Mouse (Mus musculus) hindbrain, embryonic 15.5 days (tissue): Measurements from ENCODE around the gene Miga1. TPM values are rescaled to one million over a fixed set of nuclear protein-coding genes. Genes with fewer than 3 reads are reported as not detected.
A peak's percentile ranks its signal among the peaks of the same experiment; 100 is the strongest.

Experiments used
- ATAC-seq: fragments of 200-750 bp; cut with Nextera tagmentation; 2 replicates; pipeline ENCODE4 v1.8.0; 2017; ENCODE audit warnings: low read depth, moderate number of reproducible peaks, moderate TSS enrichment; ENCODE audit not compliant: low FRiP score
- H3K27ac ChIP-seq: fragments of 300-500 bp; sonication (generic); replicated peaks from 2 replicates; pipeline ENCODE4 v1.5.1; 2015; ENCODE audit warnings: mild to moderate bottlenecking, inconsistent platforms
- H3K27me3 ChIP-seq: fragments of 300-500 bp; sonication (generic); 2 replicates; pipeline ENCODE4 v1.6.1; 2015; ENCODE audit warnings: control low read depth, inconsistent platforms
- H3K36me3 ChIP-seq: fragments of 300-500 bp; sonication (generic); 2 replicates; pipeline ENCODE4 v1.6.1; 2015; ENCODE audit warnings: control low read depth, inconsistent platforms
- H3K4me1 ChIP-seq: fragments of 300-500 bp; sonication (generic); replicated peaks from 2 replicates; pipeline ENCODE4 v1.6.1; 2015; ENCODE audit warnings: control low read depth, inconsistent platforms
- H3K4me2 ChIP-seq: fragments of 300-500 bp; sonication (generic); 2 replicates; pipeline ENCODE4 v1.6.1; 2015; ENCODE audit warnings: moderate library complexity, mild to moderate bottlenecking, inconsistent platforms
- H3K4me3 ChIP-seq: fragments of 300-500 bp; sonication (generic); 2 replicates; pipeline ENCODE4 v1.5.1; 2015; ENCODE audit warnings: mild to moderate bottlenecking, inconsistent platforms
- H3K9ac ChIP-seq: fragments of 300-500 bp; sonication (generic); 2 replicates; pipeline ENCODE4 v1.6.1; 2015; ENCODE audit warnings: inconsistent platforms
- H3K9me3 ChIP-seq: fragments of 300-500 bp; sonication (generic); 2 replicates; pipeline ENCODE4 v1.6.1; 2016; ENCODE audit warnings: control low read depth, inconsistent platforms
- WGBS: fragments of 180-500 bp; shearing (Covaris S2); methylation state at CpG from one replicate; pipeline ENCODE4 v1.1.7; 2015; 5-methylcytosine and 5-hydroxymethylcytosine counted together
- polyA plus RNA-seq: library from polyadenylated mRNA; unstranded; fragments of >200 nt; fragmentation: Nextera tagmentation; extraction: Ambion mirVana; gene quantifications from 2 replicates; pipeline ENCODE4 v1.2.1, GENCODE M21; 2015

Gene Miga1
- polyA plus RNA-seq, 1 experiment from 2014 or later = 18.3 TPM

DNA sequence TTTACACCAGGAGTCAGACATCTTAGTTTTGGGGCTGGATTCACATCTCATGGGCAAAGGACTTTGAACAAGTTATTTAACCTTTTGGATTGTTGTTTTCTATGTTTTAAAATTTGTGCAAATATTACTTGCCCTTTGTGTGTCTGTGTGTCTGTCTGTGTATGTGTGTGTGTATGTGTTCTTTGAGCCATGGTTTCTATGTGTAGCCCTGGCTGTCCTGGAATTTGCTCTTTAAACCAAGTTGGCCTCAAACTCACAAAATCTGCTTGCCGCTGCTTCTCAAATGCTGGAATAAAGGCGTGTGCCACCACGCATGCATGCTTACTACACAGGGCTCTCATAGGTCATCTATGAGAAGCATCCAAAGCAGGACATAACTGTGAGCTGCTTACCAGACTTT, 63.3 kb downstream of the Miga1 start:
- Histone ChIP-seq H3K9ac (no peak overlapping the region), H3K27me3 (no peaks in the 10 kb centered on the region), H3K4me2 (no peak overlapping the region), H3K27ac (no peak overlapping the region), H3K4me3 (no peak overlapping the region), H3K4me1 (no peaks in the 10 kb centered on the region), H3K36me3 (peaks cover 23% of the 10 kb centered on the region), H3K9me3 (no peaks in the 10 kb centered on the region)
- ATAC-seq = no peak
- 97% methylated on average over 3 of the region's 3 CpGs for WGBS

DNA sequence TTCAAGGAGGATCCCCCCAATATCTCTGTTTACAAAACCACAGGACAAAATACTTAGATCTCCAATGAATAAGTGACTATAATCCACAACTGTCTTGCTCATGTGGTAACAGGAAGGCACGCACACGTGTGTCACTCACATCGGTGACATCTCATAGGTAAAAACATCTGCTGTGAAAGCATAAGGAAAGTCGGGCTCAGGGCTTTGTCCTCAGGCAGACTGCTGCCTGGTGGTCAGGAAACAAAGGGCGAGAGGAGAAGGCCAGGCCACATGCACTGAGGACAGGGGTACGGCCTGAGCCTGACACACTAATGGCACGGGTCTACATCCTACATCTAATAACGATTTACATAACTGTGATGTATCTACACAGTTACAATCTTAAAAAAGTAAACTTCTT, 65.2 kb downstream of the Miga1 start:
- no peak overlapping the region for H3K4me3 ChIP-seq
- no peak overlapping the region for H3K4me2 ChIP-seq
- H3K27me3 ChIP-seq = no peaks in the 10 kb centered on the region
- H3K27ac ChIP-seq = no peak overlapping the region
- ATAC-seq = no peak
- no peaks in the 10 kb centered on the region for H3K4me1 ChIP-seq
- peaks cover 8% of the 10 kb centered on the region; the same call in 1 of the 2 replicates for H3K36me3 ChIP-seq
- H3K9me3 ChIP-seq = no peaks in the 10 kb centered on the region
- WGBS = 75% methylated on average over 8 of the region's 8 CpGs
- H3K9ac ChIP-seq = no peak overlapping the region

DNA sequence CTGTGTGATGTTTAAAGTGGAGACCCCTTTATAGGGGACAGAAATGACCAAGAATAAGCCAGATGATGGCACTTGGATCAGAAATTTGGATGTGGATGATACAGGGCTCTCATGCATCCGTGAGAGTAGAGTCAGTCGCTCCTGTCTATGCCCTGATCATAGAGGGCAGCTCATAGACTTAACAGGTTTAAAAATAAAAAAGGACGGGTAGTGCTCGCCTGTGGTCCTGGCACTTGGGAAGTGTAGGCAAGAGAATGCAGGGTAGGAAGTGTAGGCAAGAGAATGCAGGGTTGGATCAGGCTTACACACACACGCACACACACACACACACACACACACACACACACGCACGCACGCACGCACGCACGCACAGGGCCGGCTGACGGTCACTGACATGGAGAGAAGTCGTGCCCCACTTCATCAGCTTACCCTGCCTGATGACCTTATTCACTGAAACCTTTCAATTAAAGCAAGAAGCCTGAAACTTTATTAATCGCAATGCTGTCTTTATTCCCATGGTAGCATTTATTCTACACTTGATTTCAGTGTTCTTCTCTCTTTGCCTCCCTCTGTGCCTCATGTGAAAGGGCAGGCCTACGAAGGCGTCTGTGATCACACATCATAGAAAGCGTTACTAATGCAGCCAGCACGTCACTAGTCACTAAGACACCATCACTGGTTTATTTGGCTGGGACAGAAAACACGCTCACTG, 67.1 kb downstream of the Miga1 start:
- WGBS = 72% methylated on average over 20 of the region's 20 CpGs
- H3K4me1 ChIP-seq = no peaks in the 10 kb centered on the region
- peaks cover 8% of the 10 kb centered on the region; the same call in 1 of the 2 replicates for H3K36me3 ChIP-seq
- H3K9ac ChIP-seq = no peak overlapping the region
- no peak overlapping the region for H3K4me2 ChIP-seq
- ATAC-seq = no peak
- no peak overlapping the region for H3K27ac ChIP-seq
- 0 out of 2 replicates have a peak, but pooled peaks cover under 1% of the 10 kb centered on the region for H3K27me3 ChIP-seq
- no peak overlapping the region for H3K4me3 ChIP-seq
- no peaks in the 10 kb centered on the region for H3K9me3 ChIP-seq

DNA sequence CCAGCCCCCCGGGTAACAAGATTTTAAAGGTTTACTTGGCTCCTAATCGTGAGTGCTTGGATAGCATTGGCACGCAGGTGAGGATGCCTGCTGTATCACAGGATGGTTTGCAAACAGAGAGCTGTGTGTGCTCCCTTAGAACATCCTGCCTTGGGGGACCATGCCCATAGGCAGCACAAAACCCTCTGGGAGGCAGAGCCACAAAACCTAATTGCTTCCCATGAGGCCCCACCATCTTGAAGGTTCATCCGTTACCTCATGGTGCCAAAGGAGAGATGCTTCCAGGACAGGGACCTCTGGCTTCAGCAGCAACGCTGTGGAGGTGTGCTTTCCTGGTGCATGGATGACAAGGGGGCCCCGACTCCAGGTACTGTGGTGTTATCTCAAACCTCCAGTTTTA, 68.3 kb downstream of the Miga1 start:
- H3K9me3 ChIP-seq = no peaks in the 10 kb centered on the region
- H3K4me1 ChIP-seq = no peaks in the 10 kb centered on the region
- H3K9ac ChIP-seq = no peak overlapping the region
- no peak overlapping the region for H3K4me2 ChIP-seq
- H3K27ac ChIP-seq = no peak overlapping the region
- ATAC-seq = no peak; the same call in 1 of the 2 replicates
- H3K4me3 ChIP-seq = no peak overlapping the region
- peaks cover 6% of the 10 kb centered on the region; the same call in 1 of the 2 replicates for H3K36me3 ChIP-seq
- peaks cover 11% of the 10 kb centered on the region for H3K27me3 ChIP-seq
- 88% methylated on average over 6 of the region's 6 CpGs for WGBS

DNA sequence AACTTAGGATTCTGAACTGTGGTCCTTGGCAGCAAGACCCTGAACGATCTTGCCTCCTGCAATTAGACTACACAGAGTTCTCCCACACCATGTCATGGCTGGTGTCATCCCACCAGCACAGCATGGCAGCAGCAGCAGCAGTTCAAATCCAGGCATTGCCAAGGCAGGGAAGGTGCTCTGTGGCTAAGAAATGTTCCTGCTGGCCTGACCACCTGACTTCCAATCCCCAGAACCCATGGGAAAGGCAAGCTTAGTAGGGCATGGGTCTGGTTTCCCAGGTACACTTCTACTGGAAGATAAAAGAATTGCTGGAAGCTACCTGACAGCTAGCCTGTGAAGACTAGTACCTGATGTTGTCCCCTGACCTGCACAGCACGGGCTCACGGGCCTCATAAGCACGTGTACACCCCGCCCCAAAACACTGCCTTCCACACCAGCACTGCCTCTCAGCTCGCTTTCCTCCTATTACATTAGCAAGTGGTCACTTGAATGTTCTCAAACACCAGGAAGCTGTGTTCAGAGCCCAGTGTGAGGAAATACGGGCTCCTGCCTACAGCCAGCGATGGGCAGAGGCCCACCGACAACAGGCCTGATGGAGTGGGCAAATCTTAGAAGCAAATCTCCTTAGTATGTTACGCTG, 69.0 kb downstream of the Miga1 start:
- H3K36me3 ChIP-seq = no peaks in the 10 kb centered on the region
- H3K9me3 ChIP-seq = no peaks in the 10 kb centered on the region
- 91% methylated on average over 10 of the region's 10 CpGs for WGBS
- no peak overlapping the region for H3K4me2 ChIP-seq
- H3K27me3 ChIP-seq = peaks cover 11% of the 10 kb centered on the region
- 0 out of 2 replicates have a peak, but pooled peaks cover 2% of the 10 kb centered on the region for H3K4me1 ChIP-seq
- H3K27ac ChIP-seq = no peak overlapping the region
- no peak for ATAC-seq
- no peak overlapping the region for H3K4me3 ChIP-seq
- no peak overlapping the region for H3K9ac ChIP-seq

DNA sequence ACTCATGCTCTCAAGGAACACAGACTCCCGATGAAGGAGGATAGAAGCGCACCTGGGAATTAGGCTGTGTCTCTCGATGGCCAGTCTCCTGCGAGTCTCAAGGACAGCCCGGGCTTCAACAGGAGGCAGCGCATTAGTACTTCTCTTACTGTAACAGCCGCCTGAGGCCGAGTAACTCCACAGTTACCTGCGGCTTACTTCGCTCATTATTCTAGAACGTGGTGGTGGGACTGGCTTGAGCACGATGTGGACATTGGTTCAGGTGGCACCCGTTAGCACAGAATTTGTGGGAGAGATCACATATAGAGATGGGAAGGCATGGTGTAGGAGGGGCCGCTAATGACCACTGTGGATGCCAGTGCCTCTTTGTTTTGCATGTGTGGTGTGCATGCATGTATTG, 72.1 kb downstream of the Miga1 start:
- H3K4me1 ChIP-seq = peaks cover 18% of the 10 kb centered on the region
- H3K9me3 ChIP-seq = no peaks in the 10 kb centered on the region
- no peak overlapping the region for H3K4me2 ChIP-seq
- H3K9ac ChIP-seq = no peak overlapping the region
- H3K27ac ChIP-seq = no peak overlapping the region
- 93% methylated on average over 14 of the region's 14 CpGs for WGBS
- H3K27me3 ChIP-seq = peaks cover 21% of the 10 kb centered on the region
- no peak for ATAC-seq
- no peaks in the 10 kb centered on the region for H3K36me3 ChIP-seq
- no peak overlapping the region for H3K4me3 ChIP-seq

DNA sequence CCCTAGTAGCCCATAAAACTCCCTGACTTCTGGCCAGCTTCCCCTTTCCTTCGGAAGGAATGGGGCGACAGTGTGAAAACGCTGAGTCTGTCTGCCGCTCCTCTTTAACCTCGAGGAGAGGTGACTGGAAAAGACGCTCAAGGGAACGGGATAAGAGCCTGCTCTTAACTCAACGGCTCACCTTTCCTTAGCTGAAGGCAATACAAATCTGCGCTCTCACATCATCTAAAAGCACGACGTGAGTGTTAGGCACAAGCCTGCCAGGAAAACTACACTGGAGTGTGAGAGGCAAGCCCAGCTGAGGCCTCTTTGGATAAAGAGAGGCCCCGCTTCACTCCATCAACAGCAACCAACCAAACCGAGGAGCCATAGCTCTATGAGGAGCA, 74.2 kb downstream of the Miga1 start, which contains the start of gene Nexn:
Gene Nexn (minus strand): TSS at position 315 of the 386 bp plus-strand sequence.
- Histone ChIP-seq H3K4me1 (peaks cover 18% of the 10 kb centered on the region), H3K9me3 (no peaks in the 10 kb centered on the region), H3K4me3 (peak within 1 kb of the TSS; percentile 47), H3K27ac (no peak within 1 kb of the TSS), H3K4me2 (peak within 1 kb of the TSS; percentile 99), H3K9ac (peak within 1 kb of the TSS; percentile 40), H3K27me3 (peaks cover 21% of the 10 kb centered on the region), H3K36me3 (no peaks in the 10 kb centered on the region)
- peak; percentile 24; the same call in 1 of the 2 replicates for ATAC-seq
- WGBS = 4% methylated on average over 13 of the region's 13 CpGs

DNA sequence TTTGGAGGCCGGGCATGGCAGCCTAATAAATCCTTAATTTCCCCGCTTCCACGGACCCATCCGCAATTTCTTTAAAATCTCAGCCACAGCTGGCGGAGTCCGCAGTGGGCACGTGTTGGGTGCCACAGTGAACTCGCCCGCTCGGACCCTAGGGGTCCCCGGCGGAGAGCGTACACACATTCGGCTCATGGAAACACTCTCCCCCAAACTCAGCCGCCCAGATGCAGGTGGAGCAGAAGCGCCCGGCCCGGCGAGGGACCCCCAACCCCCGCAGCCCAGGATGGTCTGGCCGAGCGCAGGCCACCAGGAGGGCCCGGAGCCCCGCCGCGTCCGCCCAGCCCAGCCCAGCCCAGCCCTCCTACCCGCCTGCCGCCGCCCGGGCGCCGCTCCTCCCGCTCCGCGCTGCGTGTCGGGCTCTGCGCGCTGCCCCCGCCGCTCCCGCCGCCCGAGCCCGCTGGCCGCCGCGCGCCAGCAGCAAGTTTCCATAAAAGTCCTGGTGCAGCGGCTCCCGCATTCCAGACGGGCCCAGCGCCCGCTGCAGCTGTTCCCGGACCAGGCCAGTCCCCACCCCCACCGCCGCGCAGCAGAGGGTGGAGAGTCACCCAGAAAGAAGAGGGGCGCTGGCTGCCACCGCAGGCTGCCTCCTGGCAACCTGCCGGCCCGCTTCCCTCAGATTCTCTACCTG, 74.7 kb downstream of the Miga1 start:
- Histone ChIP-seq H3K27me3 (peaks cover 21% of the 10 kb centered on the region), H3K36me3 (no peaks in the 10 kb centered on the region), H3K9me3 (no peaks in the 10 kb centered on the region), H3K9ac (peak overlapping the region; percentile 40), H3K4me1 (peaks cover 18% of the 10 kb centered on the region), H3K4me2 (peak overlapping the region; percentile 99), H3K27ac (no peak overlapping the region), H3K4me3 (peak overlapping the region; percentile 47)
- 1% methylated on average over 52 of the region's 63 CpGs for WGBS
- peak; percentile 74 for ATAC-seq

DNA sequence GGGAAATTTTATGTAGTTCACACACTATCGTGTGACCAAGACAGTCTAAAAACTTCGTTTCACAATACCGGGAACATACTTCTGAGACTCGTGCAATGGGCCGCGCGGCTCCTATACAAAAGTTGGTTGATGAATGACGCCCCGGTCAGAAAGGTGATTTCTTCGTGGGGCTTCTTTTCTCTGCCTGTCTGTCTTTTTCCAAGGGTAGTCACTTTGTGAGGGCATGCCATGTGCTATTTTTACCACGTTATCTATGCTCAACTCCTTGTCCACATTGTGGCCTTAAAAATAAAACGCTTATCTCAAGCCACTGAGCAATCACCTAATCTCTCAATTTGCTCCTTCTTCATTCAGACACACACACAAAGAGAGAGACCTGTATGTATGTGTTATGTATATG, 75.4 kb downstream of the Miga1 start:
- Histone ChIP-seq H3K4me3 (peak overlapping the region; percentile 47), H3K9ac (peak overlapping the region; percentile 40; the same call in 1 of the 2 replicates), H3K4me2 (peak overlapping the region; percentile 99), H3K4me1 (peaks cover 18% of the 10 kb centered on the region), H3K27ac (no peak overlapping the region), H3K9me3 (no peaks in the 10 kb centered on the region), H3K27me3 (peaks cover 21% of the 10 kb centered on the region), H3K36me3 (no peaks in the 10 kb centered on the region)
- ATAC-seq = no peak
- WGBS = 18% methylated on average over 12 of the region's 12 CpGs

DNA sequence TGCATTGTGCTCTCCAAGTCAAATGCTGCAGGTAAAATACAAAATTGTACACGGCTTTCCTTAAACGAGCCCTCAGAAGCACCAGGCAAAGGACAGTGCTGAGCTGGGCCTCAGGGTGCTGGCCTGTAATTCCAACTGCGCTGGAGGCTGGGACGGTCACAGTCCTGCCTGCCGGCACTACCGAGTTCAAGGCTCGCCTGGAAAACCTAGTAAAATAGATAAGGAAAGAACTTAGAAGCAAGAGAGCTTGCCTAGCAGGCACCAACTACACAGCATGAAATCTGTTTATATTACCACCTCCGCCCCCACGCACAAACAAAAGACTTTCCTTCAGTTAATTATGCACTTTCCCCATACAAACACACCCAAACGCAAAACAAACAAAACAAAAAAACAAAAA, 75.8 kb downstream of the Miga1 start:
- no peak for ATAC-seq
- no peak overlapping the region for H3K4me3 ChIP-seq
- H3K4me1 ChIP-seq = peaks cover 18% of the 10 kb centered on the region
- no peak overlapping the region for H3K9ac ChIP-seq
- H3K9me3 ChIP-seq = no peaks in the 10 kb centered on the region
- H3K27ac ChIP-seq = no peak overlapping the region
- peak overlapping the region; percentile 99; the same call in 1 of the 2 replicates for H3K4me2 ChIP-seq
- no peaks in the 10 kb centered on the region for H3K36me3 ChIP-seq
- 40% methylated on average over 10 of the region's 10 CpGs for WGBS
- H3K27me3 ChIP-seq = peaks cover 21% of the 10 kb centered on the region

DNA sequence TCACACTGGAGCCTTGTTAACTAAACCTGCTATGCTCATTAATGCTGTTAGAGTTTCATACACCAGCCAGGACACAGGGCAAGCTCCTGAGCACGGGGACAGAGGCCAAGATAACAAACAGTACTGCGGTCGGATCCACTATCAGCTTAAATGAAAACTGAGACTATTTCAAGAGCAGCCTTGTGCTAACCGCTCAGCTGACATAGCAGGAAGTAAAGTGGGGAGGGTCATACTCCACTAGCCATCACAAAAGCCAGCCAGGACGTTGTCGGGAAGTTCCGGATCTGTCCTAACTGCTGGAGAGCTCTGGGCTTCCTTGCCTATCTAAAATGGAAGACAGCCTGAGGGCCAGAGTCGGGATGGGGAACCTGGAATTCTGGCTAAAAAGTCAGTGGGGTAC, 78.3 kb downstream of the Miga1 start:
- H3K9me3 ChIP-seq = no peaks in the 10 kb centered on the region
- H3K27ac ChIP-seq = no peak overlapping the region
- H3K9ac ChIP-seq = no peak overlapping the region
- WGBS = 28% methylated on average over 8 of the region's 8 CpGs
- H3K36me3 ChIP-seq = no peaks in the 10 kb centered on the region
- H3K4me3 ChIP-seq = no peak overlapping the region
- peaks cover 10% of the 10 kb centered on the region for H3K27me3 ChIP-seq
- peaks cover 18% of the 10 kb centered on the region for H3K4me1 ChIP-seq
- no peak for ATAC-seq
- H3K4me2 ChIP-seq = no peak overlapping the region

DNA sequence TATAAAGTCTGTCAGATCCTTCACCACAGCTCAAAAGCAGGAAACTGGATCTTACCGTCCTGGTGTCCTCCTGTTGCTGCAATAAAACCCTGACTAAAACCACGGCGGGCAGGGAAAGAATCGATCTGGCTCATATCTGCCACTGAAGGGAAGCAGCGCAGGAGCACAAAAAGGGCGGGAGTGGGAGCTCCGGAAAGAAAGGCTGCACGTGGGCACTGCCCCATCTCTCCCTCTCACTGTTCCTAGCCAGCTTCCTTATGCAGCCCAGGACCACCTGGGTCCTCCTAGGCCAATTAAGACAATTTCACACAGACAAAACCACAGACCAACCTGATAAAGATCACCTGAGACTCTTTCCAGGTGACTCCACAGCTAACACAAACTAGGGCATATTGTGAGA, 78.8 kb downstream of the Miga1 start:
- Histone ChIP-seq H3K4me3 (no peak overlapping the region), H3K36me3 (no peaks in the 10 kb centered on the region), H3K4me1 (peaks cover 18% of the 10 kb centered on the region), H3K9me3 (no peaks in the 10 kb centered on the region), H3K27ac (no peak overlapping the region), H3K4me2 (no peak overlapping the region), H3K9ac (no peak overlapping the region), H3K27me3 (peaks cover 10% of the 10 kb centered on the region)
- ATAC-seq = no peak
- WGBS = 60% methylated on average over 8 of the region's 8 CpGs
